Mouse (Mus musculus) lung, postnatal 0 days (tissue): Measurements from ENCODE around the gene Slc34a3.

Experiments
- CTCF ChIP-seq: IDR thresholded peaks from 2 replicates; pipeline ENCODE4 v1.5.1; 2016; ENCODE audit warnings: antibody characterized with exemption, mild to moderate bottlenecking
- EP300 ChIP-seq: IDR thresholded peaks from 2 replicates; pipeline ENCODE4 v1.6.1; 2016; ENCODE audit warnings: antibody characterized with exemption, mild to moderate bottlenecking, control low read depth

DNA sequence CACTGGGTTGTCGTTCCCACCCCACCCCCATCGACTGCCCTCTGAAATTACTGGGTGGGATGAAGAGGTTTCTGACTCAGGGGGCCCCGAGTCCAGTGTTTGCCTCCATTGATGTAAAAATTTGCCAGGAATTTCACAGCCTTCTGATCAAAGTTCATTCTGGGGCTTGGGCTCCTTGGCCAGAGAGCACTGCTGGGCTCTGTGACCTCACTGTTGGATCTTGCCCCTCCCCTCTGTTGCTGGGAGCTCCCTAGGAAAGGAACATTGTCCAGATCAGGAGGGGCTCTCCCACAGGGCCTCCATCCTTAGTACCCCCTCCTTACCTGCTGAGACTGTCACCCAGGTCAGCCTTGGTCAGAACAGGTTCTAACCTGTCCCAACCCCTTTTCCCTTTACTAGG lies 19.7 kb downstream of the Slc34a3 start, which contains the start of gene Stpg3:
- no peak for TF ChIP-seq EP300
- no peak for TF ChIP-seq CTCF
